In genomic region chr4:130947094-130947647, GRCm38 (mm10) we compare ENCODE assay signal across 8 mouse cellular contexts. TPM values are rescaled to one million over a fixed set of nuclear protein-coding genes. Genes with fewer than 3 reads are reported as not detected.
DNase-seq lines count a peak whose midpoint lies in the region; ATAC-seq lines count a peak whose summit lies in the region.
"Had no signal": no experiment of that assay in that cellular context is flagged by ENCODE, and none has a peak within 500 bp of the region (broad histone marks: within the 10 kb centered on the region; RNA-seq: fewer than 3 reads in every experiment).

No protein-coding gene starts in this region.

- no peak overlapping the region for H3K27ac ChIP-seq in hindbrain, embryonic 16.5 days (ENCODE audit: low read depth, low read length)
- H3K27ac ChIP-seq in midbrain, embryonic 14.5 days (replicated peaks; ENCODE audit: low read depth, low read length): no peak overlapping the region

- no peak overlapping the region for H3K4me3 ChIP-seq in hindbrain, embryonic 16.5 days (ENCODE audit: low read length)
- no peak overlapping the region for H3K4me3 ChIP-seq in midbrain, embryonic 14.5 days (replicated peaks; ENCODE audit: low read depth, low read length)

- H3K9me3 ChIP-seq in hindbrain, embryonic 16.5 days (ENCODE audit: control insufficient read depth, low read length): no peaks in the 10 kb centered on the region
- H3K9me3 ChIP-seq in midbrain, embryonic 14.5 days (ENCODE audit: control insufficient read depth, low read length): no peaks in the 10 kb centered on the region

- peak overlapping the region; percentile 50; the same call in 1 of the 2 replicates for H3K9ac ChIP-seq in hindbrain, embryonic 16.5 days (ENCODE audit: low read depth, low read length)
- no peak overlapping the region for H3K9ac ChIP-seq in midbrain, embryonic 14.5 days (replicated peaks; ENCODE audit: low read length)

- peak; percentile 31 to 35 for DNase-seq in left cerebral cortex, postnatal 25 days (ENCODE audit: low spot score in 2 of 2)
- DNase-seq in left cerebral cortex, postnatal 10 days (ENCODE audit: extremely low spot score in 1 of 2, low spot score in 2 of 2): no peak
- DNase-seq in MN1 (ENCODE audit: low spot score): peak; percentile 21
- DNase-seq in cerebellum, postnatal 10 days: peak; percentile 51 to 72
- peak; percentile 88 for DNase-seq in midbrain, embryonic 14.5 days
- DNase-seq in c-Kit-positive CD71-positive TER-119-positive erythroid progenitor cells, embryonic 14.5 days (ENCODE audit: low spot score): no peak

- no peak overlapping the region for H3K4me2 ChIP-seq in hindbrain, embryonic 16.5 days (ENCODE audit: low read length)
- no peak overlapping the region for H3K4me2 ChIP-seq in midbrain, embryonic 14.5 days (ENCODE audit: low read length)

- intact Hi-C loops in left cerebral cortex, postnatal 25 days (cut with DNase I): loop anchor here (1.0 to 2.0 kb wide), 3 partner anchors 51 to 158 kb away; no protein-coding TSS in a partner anchor
- intact Hi-C loops in left cerebral cortex, postnatal 10 days (cut with DNase I): loop anchor here (1.0 to 2.0 kb wide), 2 partner anchors 51 to 156 kb away; no protein-coding TSS in a partner anchor

- no peaks in the 10 kb centered on the region for H3K36me3 ChIP-seq in hindbrain, embryonic 16.5 days (ENCODE audit: control insufficient read depth, insufficient read depth, low read length)
- no peaks in the 10 kb centered on the region for H3K36me3 ChIP-seq in midbrain, embryonic 14.5 days (ENCODE audit: control insufficient read depth, insufficient read depth, low read length)

- WGBS in hindbrain, embryonic 16.5 days: 21% methylated on average over 13 of the region's 13 CpGs
- 24% methylated on average over 13 of the region's 13 CpGs for WGBS in midbrain, embryonic 14.5 days

- H3K27me3 ChIP-seq in hindbrain, embryonic 16.5 days (replicated peaks; ENCODE audit: control insufficient read depth, insufficient read depth, low read length): peaks cover 3% of the 10 kb centered on the region
- H3K27me3 ChIP-seq in midbrain, embryonic 14.5 days (ENCODE audit: control insufficient read depth, insufficient read depth, low read length): no peaks in the 10 kb centered on the region

- peak; percentile 58 for ATAC-seq in hindbrain, embryonic 16.5 days
- no peak for ATAC-seq in midbrain, embryonic 14.5 days (ENCODE audit: low FRiP score, low TSS enrichment)

- H3K4me1 ChIP-seq in hindbrain, embryonic 16.5 days (ENCODE audit: control insufficient read depth, insufficient read depth, low read depth, low read length): no peaks in the 10 kb centered on the region; the same call in 1 of the 2 replicates
- H3K4me1 ChIP-seq in midbrain, embryonic 14.5 days (ENCODE audit: control insufficient read depth, insufficient read depth, low read length): no peaks in the 10 kb centered on the region

RNA-seq across cellular contexts. Expression of gene Matn1, which starts 3.0 kb away (rescaled TPM):
- 1 to 10 TPM; 1.4 to 2.0 TPM for total RNA-seq in left cerebral cortex, postnatal 25 days (2021)
- under 1 TPM; 0.56 to 0.63 TPM for total RNA-seq in left cerebral cortex, postnatal 10 days (2021)
- polyA plus RNA-seq in hindbrain, embryonic 16.5 days (2015; fragmentation: Nextera tagmentation; extraction: Ambion mirVana): 0.34 and 3.9 TPM in 2 replicates
- polyA plus RNA-seq in midbrain, embryonic 14.5 days (2014; fragmentation: Nextera tagmentation; extraction: Ambion mirVana): not detected in 2 replicates
- total RNA-seq: heart, postnatal 14 days had no signal

RNA-seq across cellular contexts. Expression of gene Laptm5, which starts 34.2 kb away (rescaled TPM):
- 10 to 100 TPM; 29.6 to 36.5 TPM for total RNA-seq in left cerebral cortex, postnatal 25 days (2021)
- 10 to 100 TPM; 30.9 to 31.2 TPM for total RNA-seq in left cerebral cortex, postnatal 10 days (2021)
- polyA plus RNA-seq in hindbrain, embryonic 16.5 days (2015; fragmentation: Nextera tagmentation; extraction: Ambion mirVana): 27.2 and 27.4 TPM in 2 replicates
- polyA plus RNA-seq in midbrain, embryonic 14.5 days (2014; fragmentation: Nextera tagmentation; extraction: Ambion mirVana): 14.3 and 31.7 TPM in 2 replicates

Comparison
In these comparisons a context has a peak if more than half of its experiments do, and no peak if none do; other contexts are left out.
1. DNase-seq: peak in left cerebral cortex, postnatal 25 days (2 of 2), MN1 (single experiment), cerebellum, postnatal 10 days (2 of 2) and midbrain, embryonic 14.5 days (single experiment); none in left cerebral cortex, postnatal 10 days (0 of 2) and c-Kit-positive CD71-positive TER-119-positive erythroid progenitor cells, embryonic 14.5 days (single experiment).